ENCODE assay signal across 7 mouse cellular contexts in the genomic region with DNA sequence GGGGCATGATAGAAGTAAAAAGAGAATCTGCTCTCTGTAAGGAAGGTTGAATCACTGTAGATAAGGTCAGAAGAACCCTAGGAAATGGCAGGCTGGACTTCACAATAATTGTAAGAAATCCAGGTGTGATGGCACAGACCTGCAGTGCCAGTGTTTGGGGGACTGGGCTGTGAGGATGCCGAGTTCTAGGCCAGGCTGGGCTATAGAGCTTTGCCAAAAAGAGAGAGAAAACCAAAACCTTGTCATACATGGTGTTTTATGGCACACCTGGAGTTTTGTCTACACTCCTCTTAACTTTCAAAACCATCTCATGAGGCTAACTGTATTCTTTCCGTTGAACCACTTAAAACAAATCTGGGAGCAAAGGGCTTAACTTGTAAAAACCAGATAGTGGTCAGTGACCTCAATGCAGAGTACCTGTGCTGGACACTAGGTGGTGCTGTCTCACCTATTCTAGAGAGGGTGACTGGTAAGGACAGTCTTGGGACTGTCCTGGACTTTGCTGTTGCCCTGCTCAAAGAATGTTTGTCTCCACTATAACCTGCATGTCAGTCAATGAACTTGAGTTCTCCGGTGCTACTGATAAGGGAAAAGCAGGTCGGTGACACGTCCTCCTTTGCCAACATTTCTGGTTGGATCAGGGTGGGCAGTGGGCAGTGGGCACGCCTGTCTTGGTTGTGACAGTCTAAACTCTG. TPM values are rescaled to one million over a fixed set of nuclear protein-coding genes. Genes with fewer than 3 reads are reported as not detected.
DNase-seq lines count a peak whose midpoint lies in the region; ATAC-seq and TF ChIP-seq lines count a peak whose summit lies in the region.

No protein-coding gene starts in this region.

- no peak overlapping the region for H3K4me2 ChIP-seq in hindbrain, embryonic 13.5 days
- no peak overlapping the region for H3K4me2 ChIP-seq in midbrain, embryonic 11.5 days

- no peak overlapping the region for H3K27ac ChIP-seq in hindbrain, embryonic 13.5 days
- H3K27ac ChIP-seq in midbrain, embryonic 11.5 days (ENCODE audit: low read depth, low read length), result no peak overlapping the region

- H3K9ac ChIP-seq in hindbrain, embryonic 13.5 days, result no peak overlapping the region
- no peak overlapping the region for H3K9ac ChIP-seq in midbrain, embryonic 11.5 days (ENCODE audit: low read length)

- peaks cover 26% of the 10 kb centered on the region for H3K4me1 ChIP-seq in hindbrain, embryonic 13.5 days (replicated peaks)
- peaks cover 29% of the 10 kb centered on the region for H3K4me1 ChIP-seq in midbrain, embryonic 11.5 days (ENCODE audit: control insufficient read depth, insufficient read depth, low read length)

- H3K36me3 ChIP-seq in hindbrain, embryonic 13.5 days, result no peaks in the 10 kb centered on the region
- H3K36me3 ChIP-seq in midbrain, embryonic 11.5 days (ENCODE audit: control insufficient read depth, insufficient read depth, low read length), result no peaks in the 10 kb centered on the region

- intact Hi-C loops in left cerebral cortex, postnatal 10 days (cut with DNase I), result loop anchor here (2.0 to 5.0 kb wide), 2 partner anchors 76 to 178 kb away; no protein-coding TSS in a partner anchor

- ATAC-seq in Patski, result peak; percentile 92
- ATAC-seq in frontal cortex, adult (ENCODE audit: low TSS enrichment), result peak; percentile 83
- peak; percentile 53 for ATAC-seq in hindbrain, embryonic 13.5 days (ENCODE audit: low FRiP score)
- ATAC-seq in midbrain, embryonic 11.5 days (ENCODE audit: low FRiP score), result peak; percentile 63

- peak; percentile 92 for TF ChIP-seq CTCF in Patski (IDR thresholded peaks at IDR 0.05)

- POLR2A ChIA-PET in Patski (lab: Charles Lee), result no interaction called here

- in situ Hi-C loops in Patski (cut with MboI; ENCODE audit: low pct_unique_long_range_greater_than_20kb), result loop anchor here (5.0 kb wide), 1 partner anchor 171 kb away; no protein-coding TSS in a partner anchor

- H3K9me3 ChIP-seq in hindbrain, embryonic 13.5 days, result no peaks in the 10 kb centered on the region
- H3K9me3 ChIP-seq in midbrain, embryonic 11.5 days (ENCODE audit: control insufficient read depth, low read length), result no peaks in the 10 kb centered on the region

- H3K27me3 ChIP-seq in Patski, result peaks cover 37% of the 10 kb centered on the region
- H3K27me3 ChIP-seq in hindbrain, embryonic 13.5 days, result 0 out of 2 replicates have a peak, but pooled peaks cover 2% of the 10 kb centered on the region
- H3K27me3 ChIP-seq in midbrain, embryonic 11.5 days (ENCODE audit: control insufficient read depth, insufficient read depth, low read length), result no peaks in the 10 kb centered on the region

- CTCF ChIA-PET in Patski (lab: Charles Lee), result interaction anchor here (0.7 to 3.3 kb wide), 4 partner anchors 8 to 182 kb away, joined by 3 to 29 read pairs (median 11); no protein-coding TSS in a partner anchor

- DNase-seq in Patski (ENCODE audit: low read depth, low spot score), result peak; percentile 22
- peak; percentile 26 to 40 for DNase-seq in cerebellum, adult 18-20 months
- DNase-seq in left cerebral cortex, postnatal 10 days (ENCODE audit: extremely low spot score in 1 of 2, low spot score in 2 of 2), result peak; percentile 30 to 72
- peak; percentile 95 for DNase-seq in midbrain, embryonic 11.5 days (ENCODE audit: low spot score, missing footprints)
- DNase-seq in spleen, adult 12 weeks (ENCODE audit: low spot score), result peak; percentile 8

- WGBS in hindbrain, embryonic 13.5 days, result 52% methylated on average over 6 of the region's 6 CpGs
- WGBS in midbrain, embryonic 11.5 days, result 50% methylated on average over 6 of the region's 6 CpGs

- H3K4me3 ChIP-seq in hindbrain, embryonic 13.5 days, result no peak overlapping the region
- H3K4me3 ChIP-seq in midbrain, embryonic 11.5 days (ENCODE audit: low read depth, low read length), result no peak overlapping the region

RNA-seq across cellular contexts. Expression of gene Asb4, which starts 27.7 kb away (rescaled TPM):
- polyA plus RNA-seq in Patski (2021), result not detected
- polyA plus RNA-seq in hindbrain, embryonic 13.5 days (2015; fragmentation: Nextera tagmentation; extraction: Ambion mirVana), result 14.8 and 17.2 TPM in 2 replicates
- 1 to 10 TPM; 1.1 to 1.2 TPM for total RNA-seq in left cerebral cortex, postnatal 10 days (2021)
- 22.8 and 23.6 TPM in 2 replicates for polyA plus RNA-seq in midbrain, embryonic 11.5 days (2014; fragmentation: Nextera tagmentation; extraction: Ambion mirVana)

Comparison
In these comparisons a context has a peak if more than half of its experiments do, and no peak if none do; other contexts are left out.
1. DNase-seq: peak in every context shown above with its lines; median percentile 95 in midbrain, embryonic 11.5 days; 51 in left cerebral cortex, postnatal 10 days; 33 in cerebellum, adult 18-20 months; 22 in Patski; 8 in spleen, adult 12 weeks.
2. RNA of gene Asb4, which starts 27.7 kb away (polyA plus RNA-seq): 22.8 to 23.6 TPM in midbrain, embryonic 11.5 days and 14.8 to 17.2 TPM in hindbrain, embryonic 13.5 days; not detected in Patski (single experiment); every median in the first group is over 10 times any median in the second.
3. Peak in every context shown above with its lines, with median percentiles within 50 percentile points of each other: ATAC-seq.